Mouse (Mus musculus) T-helper 17 cell (primary cell): ENCODE data around the gene Npvf.
"Not testable (repeated sequence)": the region's sequence is repeated elsewhere in the genome, so short reads cannot be mapped to it uniquely, and the experiment has no call there.

Source experiments
- in situ Hi-C, 2 experiments: fragments of 300-600 bp; cut with MboI, MseI; formaldehyde crosslinking; loops; 1 replicate in 1 of 2; 2 replicates in 1 of 2; pipeline ENCODE4 v1.15.1; 2025; ENCODE audit warnings: high pct_unique_total_duplicates in 2 of 2

Gene Npvf

GRCm38 (mm10) chr6:50640377-50640776 lies 13.9 kb downstream of the Npvf start:
- in situ Hi-C loops: no loop called here

GRCm38 (mm10) chr6:50639656-50640055 lies 14.6 kb downstream of the Npvf start:
- in situ Hi-C loops: no loop called here

- in situ Hi-C loops: not testable (repeated sequence)
Observed at GRCm38 (mm10) chr6:50626170-50626569, 28.1 kb downstream of the Npvf start.

GRCm38 (mm10) chr6:50618273-50618672 lies 36.0 kb downstream of the Npvf start:
- in situ Hi-C loops: not testable (repeated sequence)

GRCm38 (mm10) chr6:50601620-50602019 lies 52.6 kb downstream of the Npvf start:
- in situ Hi-C loops: no loop called here
